Mouse (Mus musculus) c-Kit-positive CD71-positive TER-119-positive erythroid progenitor cells, embryonic 14.5 days (primary cell): Measurements from ENCODE around the gene Stard13.
A peak's percentile ranks its signal among the peaks of the same experiment; 100 is the strongest.

Experiments used
- DNase-seq: peaks from one replicate; pipeline ENCODE4 v3.0.0-alpha.2; 2013; ENCODE audit warnings: low spot score

Stard13 gene

DNA sequence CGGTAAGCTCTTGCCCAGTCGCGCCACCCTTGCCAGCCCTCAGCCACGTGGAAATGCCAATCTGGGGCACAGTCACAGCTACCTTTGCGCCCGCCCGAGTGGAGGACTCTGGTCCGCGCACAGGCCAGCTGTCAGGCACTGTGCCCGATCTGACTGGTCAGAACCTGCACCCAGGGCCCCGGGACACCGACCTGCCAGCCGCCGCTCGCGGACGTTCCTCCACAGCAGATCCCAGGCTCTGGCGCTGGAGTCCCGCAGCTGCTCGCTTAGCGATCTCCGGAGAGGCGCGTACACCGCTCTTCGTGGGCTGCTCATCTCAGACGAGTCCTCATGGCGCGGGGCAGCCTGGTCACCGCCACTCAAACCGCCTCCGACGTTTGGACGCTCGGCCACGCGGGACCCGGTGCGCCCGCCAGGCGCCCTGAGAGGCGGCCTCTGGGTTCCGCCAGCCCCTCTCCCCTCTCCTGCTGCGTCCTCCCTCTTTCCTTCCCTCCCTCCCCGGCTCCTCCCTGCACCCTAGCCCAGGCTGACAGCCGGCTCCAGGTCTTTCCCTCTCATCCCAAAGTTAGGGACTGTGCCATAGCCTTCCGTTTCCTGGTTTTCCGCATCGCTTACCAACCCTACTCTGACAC, at the start of gene Stard13:
TSS of gene Stard13 (minus strand) at position 437 of the 632 bp plus-strand sequence.
- DNase-seq, result no peak

DNA sequence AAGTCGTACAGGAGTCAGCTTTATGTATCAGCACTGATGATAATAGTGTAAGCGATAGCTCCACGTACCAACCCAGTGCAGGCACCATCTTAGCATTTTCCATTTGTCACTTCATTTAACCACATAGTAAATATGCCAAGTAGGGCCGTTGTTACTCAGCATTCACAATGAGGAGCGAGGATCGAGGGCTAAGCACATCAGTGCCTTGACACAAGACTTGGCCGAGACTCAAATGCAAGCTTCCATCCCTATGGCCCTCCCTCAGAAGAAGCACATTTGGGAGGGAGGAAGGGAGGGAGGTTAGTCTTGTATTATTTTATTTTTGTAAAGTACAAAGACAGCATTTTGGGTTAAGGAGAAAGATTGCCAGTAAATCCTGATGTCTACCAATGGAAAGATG, 45.9 kb upstream of the Stard13 start:
- DNase-seq, result no peak

DNA sequence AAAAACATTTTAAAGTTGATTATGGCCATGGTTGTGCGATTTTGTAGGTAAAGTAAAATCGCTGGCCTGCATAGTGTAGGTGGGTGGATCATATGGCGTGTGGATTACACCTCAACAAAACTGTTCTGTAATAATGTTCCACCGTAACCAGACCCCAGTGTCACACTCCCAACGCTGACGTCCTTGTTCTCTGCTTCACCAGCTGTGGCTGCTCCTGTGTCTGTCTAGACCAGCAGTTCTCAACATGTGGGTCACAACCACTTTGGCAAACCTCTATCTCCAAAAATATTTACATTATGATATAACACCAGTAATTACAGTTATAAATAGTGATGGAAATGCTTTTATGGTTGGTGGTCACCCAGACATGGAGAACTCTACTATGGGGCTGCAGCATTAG, 44.3 kb upstream of the Stard13 start:
- no peak for DNase-seq

DNA sequence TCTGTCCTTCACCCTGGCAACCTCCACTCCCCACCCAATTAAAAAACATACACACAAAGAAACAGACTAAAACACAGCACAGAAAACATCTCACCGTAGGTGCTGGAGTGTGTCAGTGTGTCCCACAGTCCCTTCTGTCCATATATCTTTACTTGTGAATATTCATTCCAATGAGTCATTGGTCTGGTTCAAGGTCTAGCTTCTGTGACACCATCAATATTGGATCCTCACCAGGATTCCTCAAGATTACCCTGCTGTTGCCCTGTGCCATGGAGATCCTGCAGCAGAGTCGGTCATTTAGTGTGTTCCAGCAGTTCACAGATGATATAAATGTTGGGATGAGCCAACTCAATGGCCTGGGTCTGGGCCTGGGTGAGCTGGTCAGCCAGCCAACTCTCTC, 42.4 kb upstream of the Stard13 start:
- DNase-seq, result no peak

DNA sequence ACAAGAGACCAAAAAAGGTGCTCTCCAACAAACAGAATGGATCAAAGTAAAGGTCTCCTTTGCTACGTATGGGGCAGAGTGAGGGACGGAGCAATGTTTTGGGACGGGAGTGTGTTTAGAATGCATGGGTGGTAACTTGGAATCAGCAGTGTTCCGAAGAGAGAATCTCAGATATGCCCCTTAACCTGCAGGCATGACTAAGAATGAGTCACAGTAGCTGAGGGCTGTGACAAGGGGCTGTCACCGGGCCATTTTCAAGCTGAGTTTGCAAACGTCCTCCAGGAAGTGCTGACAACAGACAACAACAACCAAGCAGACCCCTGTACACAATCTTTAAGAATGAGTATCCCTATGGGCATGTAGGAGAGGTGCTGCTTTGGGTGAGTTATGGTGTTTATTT, 40.6 kb upstream of the Stard13 start:
- no peak for DNase-seq

DNA sequence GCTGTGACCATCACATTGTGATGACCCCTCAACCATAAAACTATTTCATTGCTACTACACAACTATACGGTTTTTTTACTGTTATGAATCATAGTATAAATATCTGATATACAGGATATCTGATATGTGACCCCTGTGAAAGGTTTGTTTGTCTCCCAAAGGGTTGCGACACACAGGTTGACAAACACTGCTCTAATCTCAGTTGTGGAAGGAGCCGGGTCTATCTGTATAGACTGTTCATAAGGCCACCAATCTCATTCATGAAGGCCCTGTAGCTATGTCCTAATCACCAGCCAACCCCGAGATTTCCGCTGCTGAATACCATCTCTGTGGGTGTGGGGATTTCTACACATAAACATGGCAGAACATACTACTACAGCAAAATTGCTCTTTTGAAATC, 37.2 kb upstream of the Stard13 start:
- DNase-seq, result no peak

DNA sequence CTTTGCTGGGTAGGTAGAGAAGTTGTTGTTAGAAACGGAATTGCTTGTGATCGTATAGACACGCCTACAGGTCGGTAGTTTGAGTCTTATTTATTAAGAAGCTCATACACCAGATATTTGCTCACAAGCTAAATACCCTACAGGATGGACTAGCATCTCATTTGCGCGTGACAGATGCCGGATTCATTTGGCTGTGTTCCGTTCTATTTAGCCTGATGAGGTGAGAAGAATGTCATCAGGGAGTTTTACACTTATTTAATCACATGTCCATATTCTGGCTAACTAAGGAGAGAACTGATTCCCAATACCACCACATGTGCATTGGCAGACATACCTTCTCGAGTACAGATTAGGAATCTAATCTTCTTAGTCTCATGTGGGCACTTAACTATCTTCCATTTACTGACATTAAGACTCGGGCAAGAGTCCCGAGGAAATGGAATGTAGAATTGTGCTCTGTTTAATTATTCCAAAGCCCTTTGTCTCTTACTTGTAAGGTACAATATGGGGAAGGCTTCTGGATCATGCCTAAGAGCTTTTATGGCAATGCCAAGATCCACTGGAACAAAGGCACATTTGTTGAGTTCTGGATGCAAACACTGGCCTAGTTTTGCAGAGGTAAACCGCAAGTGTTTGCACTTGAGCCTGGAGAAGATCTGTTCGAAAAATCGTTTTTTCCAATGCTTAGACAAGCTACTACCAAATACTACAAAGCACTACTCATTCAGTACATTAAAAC, 33.4 kb upstream of the Stard13 start:
- no peak for DNase-seq

DNA sequence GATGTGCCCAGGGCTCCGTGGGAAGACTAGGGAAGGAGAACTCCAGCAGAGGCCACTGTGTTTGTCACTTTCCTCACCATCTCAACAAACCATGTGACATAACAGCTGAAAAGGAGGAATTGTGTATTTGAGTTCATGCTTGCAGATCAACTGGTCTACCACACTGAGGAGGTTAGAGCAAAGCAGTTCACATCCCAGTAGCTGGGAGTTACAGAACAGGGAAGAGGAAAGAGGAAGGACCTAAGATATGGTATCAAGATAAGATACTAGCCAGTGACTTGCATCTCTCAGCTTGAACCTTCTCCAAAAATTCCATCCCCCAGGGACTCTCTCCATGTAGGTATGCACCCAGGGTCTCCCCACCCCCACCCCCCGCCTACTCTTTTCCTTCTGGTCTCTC, 27.9 kb upstream of the Stard13 start:
- DNase-seq, result no peak

DNA sequence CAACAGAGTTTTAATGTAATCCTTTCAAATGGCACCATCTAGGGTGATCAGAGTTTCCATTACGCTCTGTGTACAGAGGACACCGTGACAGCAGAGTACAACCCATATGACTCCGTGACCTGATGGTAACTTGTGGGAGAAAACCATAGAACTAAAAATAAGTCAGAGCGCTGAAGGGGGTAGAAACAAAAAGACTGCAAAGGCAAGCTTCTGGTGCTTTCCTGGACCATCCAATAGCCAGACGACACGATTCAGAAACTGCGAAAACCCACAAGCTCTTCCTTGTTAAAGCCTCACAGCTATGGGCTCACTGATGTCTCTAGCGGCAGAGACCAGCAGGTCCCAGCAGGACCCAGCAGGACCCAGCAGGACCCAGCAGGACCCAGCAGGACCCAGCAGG, 18.6 kb upstream of the Stard13 start:
- DNase-seq, result no peak

DNA sequence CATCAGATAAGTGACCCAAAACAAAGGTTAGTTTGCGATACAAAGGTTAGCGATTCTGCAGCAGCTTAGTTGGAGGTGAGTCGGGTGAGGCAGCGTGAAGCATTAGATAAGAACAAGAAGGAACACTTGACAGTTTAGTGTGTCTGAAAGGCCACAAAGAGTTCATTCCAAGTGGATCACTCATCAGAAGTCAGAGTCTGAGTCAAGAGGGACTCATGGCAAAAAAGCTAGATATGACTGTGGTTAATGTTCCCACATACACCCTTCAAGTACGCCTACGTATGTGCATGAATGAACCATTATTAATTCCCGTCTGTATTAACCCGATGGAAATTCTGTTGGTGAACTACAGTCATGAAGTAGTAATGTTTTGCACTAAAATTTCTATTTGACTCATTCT, 18.0 kb upstream of the Stard13 start:
- DNase-seq, result no peak

DNA sequence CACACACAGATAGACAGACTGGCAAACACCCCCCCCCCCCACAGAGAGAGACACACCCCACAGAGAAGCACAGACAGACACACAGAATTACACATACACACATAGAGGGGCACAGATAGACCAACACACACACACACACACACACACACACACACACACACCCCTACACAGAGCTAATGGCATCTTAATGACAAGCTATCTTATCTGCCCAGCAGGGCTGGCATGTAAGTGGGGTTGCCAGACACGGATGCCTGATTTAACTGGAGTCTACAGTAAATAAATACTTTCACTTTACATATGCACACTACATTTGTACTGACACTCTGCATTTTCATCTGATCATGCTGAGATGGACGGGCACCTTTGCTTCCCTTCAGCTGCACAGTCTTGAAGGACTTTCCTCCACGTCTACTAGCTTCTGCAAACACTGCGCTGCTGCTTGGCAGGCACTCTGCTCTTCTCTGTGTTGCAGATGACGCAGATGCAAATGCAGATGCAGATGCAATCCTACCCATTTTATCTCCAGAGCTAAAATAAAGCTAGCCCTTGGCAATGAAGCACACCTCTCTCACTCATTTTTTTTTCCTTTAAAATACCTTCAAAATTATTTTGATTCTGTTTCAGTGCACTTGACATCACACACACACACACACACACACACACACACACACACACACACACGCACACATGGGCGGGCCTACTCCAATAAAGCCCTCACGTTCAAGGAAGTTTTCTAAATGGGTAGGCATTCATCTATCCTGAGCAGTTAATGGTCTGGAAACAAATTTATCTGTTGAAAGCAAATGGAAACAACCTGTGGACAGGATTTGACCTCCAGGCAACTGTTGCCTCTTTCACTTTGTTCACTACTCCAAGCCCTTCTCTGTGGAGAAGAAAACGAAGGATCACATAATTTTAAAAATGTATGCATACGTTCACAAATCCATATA, 15.3 kb upstream of the Stard13 start:
- peak; percentile 43 for DNase-seq

DNA sequence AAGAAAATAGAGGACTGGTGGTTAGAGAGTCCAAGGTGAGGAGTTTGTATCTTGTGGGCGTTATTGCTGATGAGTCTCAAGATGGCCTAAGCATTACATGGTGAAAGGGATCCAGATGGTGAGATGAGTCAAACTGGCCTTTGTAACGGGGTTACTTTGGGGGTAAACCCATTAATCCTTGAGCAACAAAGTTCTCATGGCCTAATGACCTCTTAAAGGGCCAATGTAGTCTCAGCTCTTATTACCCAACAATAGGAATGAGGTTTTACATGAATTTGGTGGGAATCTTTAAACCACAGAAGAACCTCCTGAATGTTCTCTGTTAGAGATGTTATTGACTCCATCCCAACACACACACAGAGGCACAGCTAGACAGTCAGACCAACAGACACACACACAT, 14.4 kb upstream of the Stard13 start:
- no peak for DNase-seq

DNA sequence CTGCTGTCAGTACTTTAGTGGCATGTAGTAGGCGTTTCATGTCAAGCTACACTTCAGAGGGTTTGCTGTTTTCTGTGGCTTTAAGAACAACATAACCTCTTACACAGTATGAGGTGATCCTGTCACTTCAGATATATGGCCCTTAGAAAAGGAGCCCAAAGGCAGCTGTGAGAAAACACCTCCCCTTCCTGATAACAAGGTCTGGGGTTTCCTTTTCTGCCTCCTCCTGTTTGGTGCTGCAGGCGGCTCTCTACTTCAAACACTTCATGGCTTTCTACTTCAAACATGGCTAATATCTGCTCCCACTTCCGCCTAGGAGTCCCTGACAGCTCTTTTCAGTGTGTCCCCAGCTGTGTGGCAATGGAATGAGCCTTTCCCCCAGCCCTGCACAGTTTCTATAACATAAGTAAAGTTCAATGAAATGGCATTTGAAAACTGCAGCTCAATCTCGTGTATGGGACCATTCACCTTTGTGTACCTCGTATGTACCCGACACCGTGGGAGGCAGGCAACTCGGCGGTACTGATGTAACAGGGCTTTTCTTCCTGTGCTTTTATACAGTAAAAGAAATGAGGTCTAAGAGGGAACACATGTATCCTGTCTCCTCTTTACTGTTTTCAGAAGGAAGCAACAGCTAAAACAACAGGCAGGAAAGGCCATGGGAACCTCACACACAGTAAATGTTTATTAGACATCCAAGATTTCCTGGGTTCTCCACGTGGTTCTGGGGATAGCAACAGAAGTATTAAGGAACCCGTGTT, 13.7 kb upstream of the Stard13 start:
- DNase-seq, result no peak

DNA sequence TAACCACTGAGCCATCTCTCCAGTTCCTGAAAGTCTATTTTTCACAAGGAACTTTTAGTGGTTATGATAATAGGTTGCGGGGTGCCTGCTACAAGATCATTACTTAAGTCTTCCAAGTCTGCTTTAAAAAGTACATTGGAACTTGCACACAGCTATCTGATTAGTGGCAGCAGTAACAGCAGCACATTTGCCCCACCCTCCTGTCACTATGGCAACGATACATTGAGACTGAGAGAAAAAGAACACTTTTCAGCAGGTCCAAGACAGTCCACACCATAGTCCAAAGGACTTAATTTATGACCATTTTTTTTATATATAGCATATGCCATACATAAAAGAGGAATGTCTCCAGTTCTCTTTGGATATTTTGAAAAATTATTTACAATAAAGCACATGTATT, 12.7 kb upstream of the Stard13 start:
- peak; percentile 55 for DNase-seq

DNA sequence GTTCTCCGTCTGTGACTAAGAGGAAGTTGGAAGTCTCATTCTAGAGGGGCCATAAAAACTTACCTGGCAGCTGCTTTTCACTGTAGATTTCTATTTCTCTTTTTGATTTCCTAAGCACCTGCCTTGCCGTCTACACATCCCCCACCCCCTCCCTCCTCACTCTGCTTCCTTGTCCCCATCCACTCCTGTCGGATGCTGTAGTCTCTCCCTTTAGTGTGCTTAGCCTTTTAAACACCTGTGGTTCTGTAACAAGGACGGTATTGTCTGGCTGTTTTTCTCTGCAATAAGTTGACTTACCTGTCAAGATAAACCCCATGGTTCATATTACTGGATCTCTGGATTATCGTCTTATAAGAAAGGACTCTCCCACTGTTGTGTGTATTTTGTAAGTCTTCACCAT, 11.9 kb upstream of the Stard13 start:
- DNase-seq, result no peak

DNA sequence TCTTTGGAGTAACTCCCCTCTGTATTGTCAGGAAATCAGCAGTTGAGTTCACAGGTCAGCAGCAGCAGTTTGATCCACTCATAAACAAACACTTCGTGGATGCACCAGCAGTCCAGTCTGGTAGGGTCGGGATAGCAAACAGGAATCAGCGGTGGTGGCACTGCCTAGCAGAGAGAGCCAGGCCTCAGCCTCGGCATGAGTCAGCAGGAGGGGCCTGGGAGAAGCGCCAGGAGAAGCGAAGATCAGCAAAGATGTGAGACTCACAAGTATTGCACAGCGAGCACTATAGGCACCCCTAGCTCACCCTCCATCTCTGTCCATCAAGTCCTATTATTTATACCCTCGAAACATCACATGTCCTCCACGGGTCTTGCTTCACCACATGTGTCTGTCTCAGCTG, 5.1 kb upstream of the Stard13 start:
- DNase-seq, result no peak

DNA sequence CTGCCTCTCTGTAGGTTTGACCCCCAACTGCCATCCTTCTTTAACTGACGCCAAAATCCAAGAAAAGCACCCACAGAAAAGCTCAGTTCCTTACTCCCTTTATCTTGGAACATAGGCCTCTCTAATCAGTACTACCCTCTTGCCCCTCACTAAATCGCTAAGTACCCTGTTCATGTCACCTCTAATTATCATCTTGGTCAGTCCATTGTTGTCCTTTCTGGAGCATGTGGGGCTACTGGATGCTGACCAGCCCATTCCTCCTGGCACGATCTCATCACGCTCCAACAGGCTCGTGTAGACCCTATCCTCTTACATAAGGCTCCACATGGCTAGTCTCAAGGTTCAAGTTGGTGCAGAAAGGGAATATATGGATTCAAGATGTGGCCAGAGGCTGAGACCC, 2.8 kb upstream of the Stard13 start:
- DNase-seq, result no peak

DNA sequence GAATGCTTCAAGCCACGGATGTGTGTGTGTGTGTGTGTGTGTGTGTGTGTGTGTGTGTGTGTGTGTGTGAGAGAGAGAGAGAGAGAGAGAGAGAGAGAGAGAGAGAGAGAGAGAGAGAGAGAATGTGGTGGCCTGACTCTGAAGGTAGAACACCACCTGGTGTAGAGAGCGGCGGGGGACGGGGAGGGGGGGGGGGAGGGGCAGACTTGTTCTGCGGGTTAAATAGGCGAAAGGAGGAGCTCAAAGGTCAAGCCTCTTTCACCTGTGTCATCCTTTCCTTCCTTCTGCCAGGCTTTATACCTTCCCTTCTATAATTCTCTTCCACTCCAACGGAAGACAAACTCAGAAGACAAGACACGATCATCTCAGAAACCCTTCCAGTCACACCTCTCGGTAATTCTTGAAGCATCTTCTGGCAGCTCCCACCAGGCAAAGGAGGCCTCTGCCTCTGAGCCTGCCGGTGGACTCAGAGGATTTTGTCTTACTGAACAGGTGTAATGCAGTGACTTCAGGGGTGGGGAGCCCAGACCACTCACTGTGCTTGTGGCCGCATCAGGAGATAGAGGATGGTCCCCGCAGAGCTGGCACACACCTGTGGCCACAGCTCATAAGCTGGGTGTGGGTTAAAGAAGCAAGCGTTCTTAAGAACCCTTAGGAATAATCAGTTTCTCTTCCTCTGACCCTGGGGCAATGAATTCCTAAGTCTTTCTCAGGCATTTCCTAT, 898 bp downstream of the Stard13 start:
- DNase-seq, result no peak

DNA sequence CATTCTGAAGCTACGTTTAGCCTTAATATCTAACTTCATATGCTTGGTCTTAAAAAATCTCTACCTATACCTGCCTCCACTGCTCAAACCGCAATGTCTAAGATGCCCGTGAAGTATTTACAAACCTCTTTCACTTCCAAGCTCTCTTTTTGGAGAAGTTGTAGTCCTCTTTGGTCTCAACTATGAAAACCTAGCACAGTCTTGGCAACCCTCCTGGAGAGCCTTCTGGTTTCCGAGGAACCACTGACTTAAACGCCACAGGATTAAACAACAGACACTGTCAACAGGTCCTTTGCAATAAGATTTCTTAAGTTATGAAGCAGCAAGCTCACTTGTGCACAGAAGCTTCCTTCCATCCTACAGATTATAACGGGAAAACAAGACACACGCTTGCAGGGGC, 1.8 kb downstream of the Stard13 start:
- no peak for DNase-seq

DNA sequence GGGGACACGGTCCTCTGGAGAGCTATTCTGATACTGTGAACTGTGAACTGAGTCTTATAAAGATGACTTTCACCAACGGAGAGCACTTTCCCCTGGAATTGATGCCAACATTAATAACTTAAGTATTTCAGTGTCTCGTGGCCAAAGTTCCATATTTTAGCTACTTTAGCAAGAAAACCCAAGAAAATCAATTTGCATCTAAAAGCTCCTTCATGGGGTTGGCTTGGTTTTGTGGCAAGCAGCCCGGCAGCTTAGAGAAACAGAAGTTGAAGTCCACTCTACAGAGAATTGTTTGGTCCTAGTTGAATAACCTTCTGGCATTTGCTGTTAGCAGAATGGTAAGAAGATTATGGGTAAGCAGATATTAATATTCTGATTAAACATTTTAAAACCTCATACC, 2.2 kb downstream of the Stard13 start:
- DNase-seq, result no peak

DNA sequence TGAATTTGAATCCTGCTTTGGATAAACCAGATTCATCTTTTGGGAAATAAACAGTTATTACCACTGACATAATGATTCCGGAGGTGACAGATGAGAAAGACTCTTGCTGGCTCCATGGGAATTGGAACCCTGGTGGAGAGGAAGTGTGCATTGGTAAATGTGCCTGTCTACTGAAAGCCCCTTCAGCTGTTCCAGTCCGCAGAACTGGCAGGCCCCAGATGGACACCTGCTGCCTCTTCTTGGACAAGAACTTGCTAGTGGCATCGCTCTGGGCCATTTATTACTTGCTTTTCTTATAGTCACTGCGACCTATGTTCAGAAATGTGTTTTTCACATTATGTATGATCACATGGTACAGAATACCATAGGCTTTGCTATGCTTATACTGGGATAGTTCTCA, 3.2 kb downstream of the Stard13 start:
- no peak for DNase-seq
